26 mouse cellular contexts compared by ENCODE assay signal in genomic region chrX:101878546-101878945, GRCm38 (mm10). TPM values are rescaled to one million over a fixed set of nuclear protein-coding genes. Genes with fewer than 3 reads are reported as not detected.
A peak's percentile ranks its signal among the peaks of the same experiment; 100 is the strongest.
DNase-seq lines count a peak whose midpoint lies in the region; ATAC-seq and TF ChIP-seq lines count a peak whose summit lies in the region.
"Had no signal": no experiment of that assay in that cellular context is flagged by ENCODE, and none has a peak within 500 bp of the region (broad histone marks: within the 10 kb centered on the region; RNA-seq: fewer than 3 reads in every experiment).

No protein-coding gene starts in this region.

- H3K36me3 ChIP-seq in midbrain, postnatal 0 days (ENCODE audit: insufficient read depth, low read length): no peaks in the 10 kb centered on the region
- H3K36me3 ChIP-seq: heart, embryonic 12.5 days; hindbrain, embryonic 13.5 days; limb, embryonic 12.5 days; liver, embryonic 15.5 days; neural tube, embryonic 15.5 days; stomach, embryonic 15.5 days had no signal

- whole genome bisulfite sequencing in midbrain, postnatal 0 days: 72% methylated on average over 4 of the region's 4 CpGs

- no peak overlapping the region for H3K27ac ChIP-seq in midbrain, postnatal 0 days (ENCODE audit: low read depth, low read length)
- H3K27ac ChIP-seq: hindbrain, embryonic 13.5 days; limb, embryonic 12.5 days; liver, embryonic 15.5 days; neural tube, embryonic 15.5 days; stomach, embryonic 15.5 days had no signal

- H3K4me2 ChIP-seq in midbrain, postnatal 0 days (ENCODE audit: low read depth, low read length, poor library complexity, severe bottlenecking): no peak overlapping the region
- H3K4me2 ChIP-seq: heart, embryonic 12.5 days; hindbrain, embryonic 13.5 days; limb, embryonic 12.5 days; liver, embryonic 15.5 days; midbrain, embryonic 11.5 days; neural tube, embryonic 15.5 days; stomach, embryonic 15.5 days had no signal

- no peak overlapping the region for H3K9ac ChIP-seq in midbrain, postnatal 0 days (replicated peaks; ENCODE audit: low read length, poor library complexity, severe bottlenecking)
- H3K9ac ChIP-seq: heart, embryonic 12.5 days; hindbrain, embryonic 13.5 days; limb, embryonic 12.5 days; liver, embryonic 15.5 days; neural tube, embryonic 15.5 days; stomach, embryonic 15.5 days had no signal

- no peaks in the 10 kb centered on the region for H3K9me3 ChIP-seq in midbrain, postnatal 0 days (ENCODE audit: low read length)
- H3K9me3 ChIP-seq: heart, embryonic 12.5 days; hindbrain, embryonic 13.5 days; limb, embryonic 12.5 days; liver, embryonic 15.5 days; neural tube, embryonic 15.5 days; stomach, embryonic 15.5 days had no signal

- DNase-seq in thymus, postnatal 0 days (ENCODE audit: low spot score): peak; percentile 11
- DNase-seq in thymus, adult 18-20 months: no peak
- peak; percentile 24 for DNase-seq in brain, adult 2 months (ENCODE audit: low read depth, low spot score)
- DNase-seq in naive thymus-derived CD4-positive, alpha-beta T cell, adult 2 months (ENCODE audit: low read depth): peak; percentile 37
- DNase-seq in urinary bladder, postnatal 10 days (ENCODE audit: low spot score): no peak
- no peak for DNase-seq in cerebellum, adult 11-12 months
- no peak for DNase-seq in midbrain, postnatal 0 days (ENCODE audit: low spot score)
- DNase-seq: adrenal gland, postnatal 25 days; cerebellum, adult 8-10 months; cerebellum, postnatal 25 days; gastrocnemius, postnatal 14 days; heart, postnatal 4 days; kidney, adult 11 months; kidney, postnatal 14 days; lung, postnatal 36 days; retina, postnatal 1 day; right cerebral cortex, postnatal 25 days had no signal

- H3K27me3 ChIP-seq in midbrain, postnatal 0 days (ENCODE audit: insufficient read depth, low read length): peaks cover 8% of the 10 kb centered on the region; the same call in 1 of the 2 replicates
- H3K27me3 ChIP-seq: stomach, embryonic 15.5 days had no signal

- ATAC-seq in midbrain, postnatal 0 days (ENCODE audit: low FRiP score): no peak
- ATAC-seq: forebrain, embryonic 14.5 days; Patski had no signal

- H3K4me1 ChIP-seq in midbrain, postnatal 0 days (ENCODE audit: insufficient read depth, low read length): no peaks in the 10 kb centered on the region
- H3K4me1 ChIP-seq: hindbrain, embryonic 13.5 days; liver, embryonic 15.5 days; neural tube, embryonic 15.5 days; stomach, embryonic 15.5 days had no signal

- no peak overlapping the region for H3K4me3 ChIP-seq in midbrain, postnatal 0 days (ENCODE audit: low read depth, low read length)
- H3K4me3 ChIP-seq: heart, embryonic 12.5 days; hindbrain, embryonic 13.5 days; limb, embryonic 12.5 days; liver, embryonic 15.5 days; neural tube, embryonic 15.5 days; stomach, embryonic 15.5 days had no signal

- no peak for TF ChIP-seq CTCF in midbrain, postnatal 0 days (IDR thresholded peaks at IDR 0.05)

RNA-seq across cellular contexts. Expression of gene Nhsl2, which starts 29.4 kb away (rescaled TPM):
- 0.59 and 0.62 TPM in 2 replicates for polyA plus RNA-seq in thymus, postnatal 0 days (2015; fragmentation: Nextera tagmentation; extraction: Ambion mirVana)
- total RNA-seq in midbrain, postnatal 0 days (2014; rRNA removed): 13.0 and 22.1 TPM in 2 replicates
- polyA plus RNA-seq in midbrain, postnatal 0 days (2015; fragmentation: Nextera tagmentation; extraction: Ambion mirVana): 4.3 and 6.7 TPM in 2 replicates

Comparison
In these comparisons a context has a peak if more than half of its experiments do, and no peak if none do; other contexts are left out.
1. DNase-seq: peak in thymus, postnatal 0 days (single experiment), brain, adult 2 months (single experiment) and naive thymus-derived CD4-positive, alpha-beta T cell, adult 2 months (single experiment); none in thymus, adult 18-20 months (0 of 2), urinary bladder, postnatal 10 days (single experiment), cerebellum, adult 11-12 months (single experiment) and midbrain, postnatal 0 days (single experiment).